Mouse (Mus musculus) lung, postnatal 0 days (tissue): ENCODE data around the gene Prlh. TPM values are rescaled to one million over a fixed set of nuclear protein-coding genes. Genes with fewer than 3 reads are reported as not detected.

ENCODE experiments used
- ATAC-seq: fragments of 200-750 bp; cut with Nextera tagmentation; 2 replicates; pipeline ENCODE4 v1.8.0; 2017; ENCODE audit warnings: moderate library complexity
- DNase-seq: peaks from one replicate; pipeline ENCODE4 v3.0.0-alpha.2; 2016; ENCODE audit warnings: low spot score
- H3K27ac ChIP-seq: fragments of 300-500 bp; sonication (generic); 2 replicates; pipeline ENCODE4 v1.5.1; 2014; ENCODE audit warnings: antibody characterized with exemption, mild to moderate bottlenecking, low read length, mixed read lengths
- H3K27me3 ChIP-seq: fragments of 300-500 bp; sonication (generic); replicated peaks from 2 replicates; pipeline ENCODE4 v1.6.1; 2014; ENCODE audit warnings: low read length, mixed read lengths; ENCODE audit not compliant: insufficient read depth
- H3K36me3 ChIP-seq: fragments of 300-500 bp; sonication (generic); 2 replicates; pipeline ENCODE4 v1.6.1; 2014; ENCODE audit warnings: low read length, mixed read lengths; ENCODE audit not compliant: insufficient read depth
- H3K4me1 ChIP-seq: fragments of 300-500 bp; sonication (generic); 2 replicates; pipeline ENCODE4 v1.6.1; 2014; ENCODE audit warnings: antibody characterized with exemption, low read depth, low read length, mixed read lengths; ENCODE audit not compliant: insufficient read depth
- H3K4me2 ChIP-seq: fragments of 300-500 bp; sonication (generic); replicated peaks from 2 replicates; pipeline ENCODE4 v1.6.1; 2014; ENCODE audit warnings: low read depth, mild to moderate bottlenecking, low read length, moderate library complexity, mixed read lengths
- H3K4me3 ChIP-seq: fragments of 300-500 bp; sonication (generic); 2 replicates; pipeline ENCODE4 v1.5.1; 2014; ENCODE audit warnings: low read depth, low read length
- H3K9ac ChIP-seq: fragments of 300-500 bp; sonication (generic); replicated peaks from 2 replicates; pipeline ENCODE4 v1.6.1; 2014; ENCODE audit warnings: low read depth, mild to moderate bottlenecking
- H3K9me3 ChIP-seq: fragments of 300-500 bp; sonication (generic); 2 replicates; pipeline ENCODE4 v1.6.1; 2016; ENCODE audit warnings: low read length, mixed read lengths
- CTCF ChIP-seq: IDR thresholded peaks from 2 replicates; pipeline ENCODE4 v1.5.1; 2016; ENCODE audit warnings: antibody characterized with exemption, mild to moderate bottlenecking
- EP300 ChIP-seq: IDR thresholded peaks from 2 replicates; pipeline ENCODE4 v1.6.1; 2016; ENCODE audit warnings: antibody characterized with exemption, mild to moderate bottlenecking, control low read depth
- WGBS: fragments of 180-500 bp; shearing (Covaris S2); extraction: QIAGEN DNeasy Blood & Tissue Kit; methylation state at CpG from one replicate; pipeline ENCODE4 v1.1.7; 2014; 5-methylcytosine and 5-hydroxymethylcytosine counted together
- polyA plus RNA-seq: library from polyadenylated mRNA; unstranded; fragments of >200 nt; fragmentation: Nextera tagmentation; extraction: Ambion mirVana; gene quantifications from 2 replicates; pipeline ENCODE4 v1.2.1, GENCODE M21; 2015

The Prlh gene
- polyA plus RNA-seq, 1 experiment from 2014 or later: not detected

GRCm38 (mm10) chr1:90995916-90996315 is 43.0 kb downstream of the Prlh start:
- Histone ChIP-seq H3K27me3 (no peaks in the 10 kb centered on the region), H3K36me3 (no peaks in the 10 kb centered on the region), H3K27ac (no peak overlapping the region), H3K4me2 (no peak overlapping the region), H3K4me1 (peaks cover 8% of the 10 kb centered on the region), H3K4me3 (no peak overlapping the region), H3K9me3 (no peaks in the 10 kb centered on the region), H3K9ac (no peak overlapping the region)
- 95% methylated on average over 1 of the region's 1 CpGs for WGBS
- TF ChIP-seq EP300: no peak
- no peak for TF ChIP-seq CTCF
- DNase-seq (no peak), ATAC-seq (no peak)

DNA sequence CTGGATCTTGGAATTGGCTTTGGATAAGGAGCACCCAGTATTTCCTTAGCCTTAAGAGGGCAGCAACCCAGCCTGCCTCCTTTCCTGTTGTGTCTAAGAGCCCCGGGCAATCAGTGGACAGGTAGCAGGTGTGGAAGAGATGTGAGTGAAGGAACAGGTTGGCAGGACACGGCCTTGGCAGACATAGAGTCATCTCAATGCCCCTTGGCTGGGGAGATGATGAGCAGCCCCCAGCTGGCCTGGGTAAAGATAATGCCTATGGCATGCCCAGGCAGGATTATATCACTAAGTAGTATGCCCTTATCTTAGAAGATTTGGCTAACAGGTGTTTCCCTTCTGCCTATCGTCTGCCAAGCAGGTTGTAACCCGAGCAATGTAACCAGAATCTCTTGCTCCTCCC is 44.2 kb downstream of the Prlh start:
- WGBS: 43% methylated on average over 4 of the region's 4 CpGs

DNA sequence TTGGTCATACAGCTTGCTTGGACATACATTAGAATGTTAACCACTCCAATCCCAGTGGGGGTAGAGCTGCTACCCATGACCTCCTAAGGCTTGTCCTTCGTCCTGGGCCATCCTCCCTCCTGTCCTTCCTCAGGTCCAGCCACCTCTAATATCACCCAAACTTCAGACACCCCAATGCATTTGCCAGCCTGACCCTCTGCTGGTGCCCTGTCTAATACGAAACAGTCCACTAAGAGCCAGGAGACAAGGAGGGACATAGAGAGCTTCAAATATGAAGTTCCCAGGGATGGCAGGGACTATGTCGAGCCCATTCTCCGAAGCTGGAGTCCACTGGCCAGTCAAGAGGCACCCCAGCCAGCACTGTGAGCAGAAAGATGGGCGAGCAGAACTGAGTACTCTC is 44.7 kb downstream of the Prlh start:
- ATAC-seq (no peak), DNase-seq (no peak)
- H3K9me3 ChIP-seq: no peaks in the 10 kb centered on the region
- H3K4me1 ChIP-seq: peaks cover 13% of the 10 kb centered on the region
- H3K27ac ChIP-seq: no peak overlapping the region
- no peaks in the 10 kb centered on the region for H3K27me3 ChIP-seq
- no peak overlapping the region for H3K4me3 ChIP-seq
- no peaks in the 10 kb centered on the region for H3K36me3 ChIP-seq
- no peak overlapping the region for H3K9ac ChIP-seq
- TF ChIP-seq CTCF (no peak), EP300 (no peak)
- 85% methylated on average over 5 of the region's 5 CpGs for WGBS
- peak overlapping the region; percentile 89; the same call in 1 of the 2 replicates for H3K4me2 ChIP-seq

More for the DNA sequence above, 44.2 kb downstream of the Prlh start:
- Histone ChIP-seq H3K27me3 (no peaks in the 10 kb centered on the region), H3K36me3 (no peaks in the 10 kb centered on the region), H3K9me3 (no peaks in the 10 kb centered on the region), H3K27ac (no peak overlapping the region), H3K4me2 (no peak overlapping the region), H3K4me3 (no peak overlapping the region), H3K9ac (no peak overlapping the region), H3K4me1 (peaks cover 13% of the 10 kb centered on the region)
- ATAC-seq (no peak), DNase-seq (no peak)
- TF ChIP-seq CTCF: no peak
- TF ChIP-seq EP300: no peak

- DNase-seq: peak; percentile 57
- no peak for TF ChIP-seq EP300
- no peak for TF ChIP-seq CTCF
- peak; percentile 90 for ATAC-seq
Measured at GRCm38 (mm10) chr1:90998268-90998890, 45.5 kb downstream of the Prlh start, which contains the start of gene Lrrfip1. Gene Lrrfip1, plus strand, starts transcription at chr1:90998737.

DNA sequence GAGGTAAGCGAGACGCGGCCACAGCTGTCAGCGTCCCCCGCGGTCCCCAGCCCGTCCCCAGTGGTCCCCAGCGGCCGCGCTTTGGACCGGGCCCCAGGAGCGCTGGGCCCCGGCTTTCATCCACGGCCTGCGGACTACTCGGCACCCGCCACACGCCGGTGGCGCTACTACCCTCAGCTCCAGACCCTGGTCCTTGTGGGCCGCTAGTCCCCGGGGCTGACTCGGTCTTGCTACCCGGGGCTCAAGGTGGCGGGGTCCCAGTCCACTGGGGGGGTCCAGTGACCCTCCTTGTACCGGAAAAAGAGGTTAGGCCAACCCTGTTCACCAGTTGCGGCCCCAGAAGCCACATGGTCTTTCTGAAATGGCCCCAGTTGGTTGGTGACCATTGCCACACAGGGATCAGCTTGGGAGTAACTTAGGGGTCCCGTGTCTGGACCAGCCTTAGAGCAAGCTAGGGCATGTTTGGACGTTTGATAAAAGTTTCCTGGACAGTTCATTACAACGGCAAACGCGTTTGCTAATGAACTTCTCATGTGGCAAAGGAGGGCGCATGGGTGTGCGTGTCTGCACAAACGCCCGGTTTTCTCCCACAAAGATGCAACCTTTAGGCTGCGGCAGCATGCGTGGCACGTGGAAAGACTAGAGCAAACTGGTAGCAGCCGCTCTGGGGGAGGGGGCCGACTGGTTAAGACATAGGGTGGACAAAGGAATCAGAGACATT is 46.1 kb downstream of the Prlh start:
- WGBS: 1% methylated on average over 31 of the region's 41 CpGs
- H3K9ac ChIP-seq: peak overlapping the region; percentile 53
- H3K27ac ChIP-seq: 0 out of 2 replicates have a peak overlapping the region, but pooled peaks have one; percentile 8
- ATAC-seq (peak; percentile 71), DNase-seq (no peak)
- H3K27me3 ChIP-seq: no peaks in the 10 kb centered on the region
- peak overlapping the region; percentile 60 for H3K4me3 ChIP-seq
- H3K4me2 ChIP-seq: peak overlapping the region; percentile 89
- TF ChIP-seq EP300: no peak
- no peak for TF ChIP-seq CTCF
- peaks cover 13% of the 10 kb centered on the region for H3K4me1 ChIP-seq
- H3K9me3 ChIP-seq: no peaks in the 10 kb centered on the region
- H3K36me3 ChIP-seq: no peaks in the 10 kb centered on the region

More at GRCm38 (mm10) chr1:90998268-90998890, 45.5 kb downstream of the Prlh start, which contains the start of gene Lrrfip1:
- no peaks in the 10 kb centered on the region for H3K9me3 ChIP-seq
- H3K27me3 ChIP-seq: no peaks in the 10 kb centered on the region
- H3K9ac ChIP-seq: peak within 1 kb of the TSS; percentile 53
- H3K4me1 ChIP-seq: peaks cover 13% of the 10 kb centered on the region
- H3K4me2 ChIP-seq: peak within 1 kb of the TSS; percentile 89
- H3K27ac ChIP-seq: 0 out of 2 replicates have a peak within 1 kb of the TSS, but pooled peaks have one; percentile 8
- no peaks in the 10 kb centered on the region for H3K36me3 ChIP-seq
- WGBS: under 1% methylated on average over 42 of the region's 59 CpGs
- H3K4me3 ChIP-seq: peak within 1 kb of the TSS; percentile 60

GRCm38 (mm10) chr1:90999911-91000601 is 47.1 kb downstream of the Prlh start:
- Histone ChIP-seq H3K9ac (no peak overlapping the region), H3K9me3 (no peaks in the 10 kb centered on the region), H3K4me1 (peaks cover 13% of the 10 kb centered on the region), H3K27me3 (no peaks in the 10 kb centered on the region), H3K36me3 (no peaks in the 10 kb centered on the region), H3K27ac (no peak overlapping the region), H3K4me3 (no peak overlapping the region), H3K4me2 (peak overlapping the region; percentile 89)
- TF ChIP-seq CTCF (no peak), EP300 (no peak)
- DNase-seq (no peak), ATAC-seq (no peak)
- WGBS: 55% methylated on average over 10 of the region's 10 CpGs
